Mouse (Mus musculus): Measurements from ENCODE around the gene Kmt2d.

- TF ChIP-seq RAD21 (IDR thresholded peaks at IDR 0.05; ENCODE audit: low read depth, low read length) (no peak), USF2 (conservative IDR thresholded peaks at IDR 0.05; ENCODE audit: low read depth, low read length) (no peak), POLR2A (IDR thresholded peaks at IDR 0.05; ENCODE audit: low read depth, low read length) (no peak), POLR2AphosphoS2 (IDR thresholded peaks at IDR 0.05; ENCODE audit: low read depth, low read length) (no peak), CTCF (conservative IDR thresholded peaks at IDR 0.05 in 1 of 2, IDR thresholded peaks at IDR 0.05 in 1 of 2; ENCODE audit: low read depth in 2 of 2, low read length in 2 of 2) (no peak), EP300 (IDR thresholded peaks at IDR 0.05; ENCODE audit: low read length) (no peak), CHD2 (IDR thresholded peaks at IDR 0.05; ENCODE audit: low read length) (no peak), ZMIZ1 (IDR thresholded peaks at IDR 0.05; ENCODE audit: low read depth, low read length) (no peak), SMC3 (IDR thresholded peaks at IDR 0.05; ENCODE audit: low read depth, low read length) (no peak), MAX (IDR thresholded peaks at IDR 0.05; ENCODE audit: low read length) (no peak), ZNF384 (IDR thresholded peaks at IDR 0.05; ENCODE audit: low read depth, low read length) (no peak), IRF4 (IDR thresholded peaks at IDR 0.05; ENCODE audit: low read depth, low read length) (no peak), E2F4 (IDR thresholded peaks at IDR 0.05; ENCODE audit: insufficient replicate concordance, low read depth, low read length) (no peak), PAX5 (IDR thresholded peaks at IDR 0.05; ENCODE audit: low read length) (no peak)
These were observed 62.3 kb downstream of the Kmt2d start for GRCm38 (mm10) chr15:98808651-98809134.
